ENCODE assay signal across 19 mouse cellular contexts in genomic region chr2:49746947-49747346, GRCm38 (mm10). TPM values are rescaled to one million over a fixed set of nuclear protein-coding genes. Genes with fewer than 3 reads are reported as not detected.
DNase-seq lines count a peak whose midpoint lies in the region; ATAC-seq and TF ChIP-seq lines count a peak whose summit lies in the region.
"Had no signal": no experiment of that assay in that cellular context is flagged by ENCODE, and none has a peak within 500 bp of the region (broad histone marks: within the 10 kb centered on the region; RNA-seq: fewer than 3 reads in every experiment).

No protein-coding gene starts in this region.

- no peak overlapping the region for H3K4me2 ChIP-seq in kidney, postnatal 0 days (ENCODE audit: low read length)
- H3K4me2 ChIP-seq in intestine, embryonic 16.5 days (ENCODE audit: low read depth, low read length): no peak overlapping the region
- H3K4me2 ChIP-seq: embryonic facial prominence, embryonic 12.5 days; neural tube, embryonic 13.5 days had no signal

- ATAC-seq in frontal cortex, adult (ENCODE audit: low TSS enrichment): peak; percentile 7
- 0 out of 2 replicates have a peak, but pooled peaks have one; percentile 35 for ATAC-seq in kidney, postnatal 0 days (replicated peaks; ENCODE audit: low FRiP score, low read depth)
- no peak for ATAC-seq in CD4-positive, CD25-positive, alpha-beta regulatory T cell, adult 4 months
- ATAC-seq in intestine, embryonic 16.5 days: no peak
- ATAC-seq: inflammation-experienced regulatory T-cells, adult 6 months; liver, postnatal 0 days had no signal

- H3K9me3 ChIP-seq in kidney, postnatal 0 days (replicated peaks; ENCODE audit: low read length): no peaks in the 10 kb centered on the region
- H3K9me3 ChIP-seq in intestine, embryonic 16.5 days (ENCODE audit: control insufficient read depth, low read length): no peaks in the 10 kb centered on the region
- H3K9me3 ChIP-seq: embryonic facial prominence, embryonic 12.5 days; neural tube, embryonic 13.5 days had no signal

- H3K4me3 ChIP-seq in kidney, postnatal 0 days (replicated peaks; ENCODE audit: low read depth, low read length): no peak overlapping the region
- H3K4me3 ChIP-seq in intestine, embryonic 16.5 days (ENCODE audit: low read length): no peak overlapping the region
- H3K4me3 ChIP-seq: embryonic facial prominence, embryonic 12.5 days; neural tube, embryonic 13.5 days had no signal

- peaks cover 20% of the 10 kb centered on the region; the same call in 1 of the 2 replicates for H3K4me1 ChIP-seq in kidney, postnatal 0 days (replicated peaks; ENCODE audit: insufficient read depth, low read length)
- H3K4me1 ChIP-seq in intestine, embryonic 16.5 days (ENCODE audit: control insufficient read depth, insufficient read depth, low read length): peaks cover 6% of the 10 kb centered on the region

- TF ChIP-seq CTCF in kidney, postnatal 0 days (IDR thresholded peaks at IDR 0.05; ENCODE audit: low read depth): no peak

- no peak overlapping the region for H3K9ac ChIP-seq in kidney, postnatal 0 days (ENCODE audit: low read depth, low read length)
- no peak overlapping the region for H3K9ac ChIP-seq in intestine, embryonic 16.5 days (ENCODE audit: low read depth, low read length)
- H3K9ac ChIP-seq: embryonic facial prominence, embryonic 12.5 days; liver, postnatal 0 days; neural tube, embryonic 13.5 days had no signal

- no peaks in the 10 kb centered on the region for H3K27me3 ChIP-seq in kidney, postnatal 0 days (ENCODE audit: insufficient read depth, low read length)
- H3K27me3 ChIP-seq in intestine, embryonic 16.5 days (replicated peaks; ENCODE audit: control insufficient read depth, insufficient read depth, low read length): no peaks in the 10 kb centered on the region
- H3K27me3 ChIP-seq: embryonic facial prominence, embryonic 12.5 days; neural tube, embryonic 13.5 days had no signal

- 27% methylated on average over 7 of the region's 7 CpGs for WGBS in kidney, postnatal 0 days
- 71% methylated on average over 7 of the region's 7 CpGs for WGBS in intestine, embryonic 16.5 days

- DNase-seq in frontal cortex, postnatal 10 days (ENCODE audit: low spot score in 2 of 2): no peak
- DNase-seq in kidney, postnatal 0 days (ENCODE audit: low spot score): peak; percentile 27
- DNase-seq in kidney, adult 9 months: no peak
- peak; percentile 83 for DNase-seq in adrenal gland, adult 2 months
- peak; percentile 69 to 70 for DNase-seq in adrenal gland, postnatal 36 days
- DNase-seq: B cell, adult 2 months; cerebellum, adult 11-12 months; gastrocnemius, postnatal 25 days; kidney, postnatal 10 days; liver; liver, postnatal 0 days; thymus, postnatal 14 days had no signal

- no peaks in the 10 kb centered on the region for H3K36me3 ChIP-seq in kidney, postnatal 0 days (ENCODE audit: insufficient read depth, low read length)
- no peaks in the 10 kb centered on the region for H3K36me3 ChIP-seq in intestine, embryonic 16.5 days (ENCODE audit: control insufficient read depth, insufficient read depth, low read length)

- H3K27ac ChIP-seq in kidney, postnatal 0 days: no peak overlapping the region
- no peak overlapping the region for H3K27ac ChIP-seq in intestine, embryonic 16.5 days (ENCODE audit: low read length)
- H3K27ac ChIP-seq: embryonic facial prominence, embryonic 12.5 days; neural tube, embryonic 13.5 days had no signal

RNA-seq across cellular contexts. Expression of gene Lypd6b, which starts 40.5 kb away (rescaled TPM):
- polyA plus RNA-seq in kidney, postnatal 0 days (2015; fragmentation: Nextera tagmentation; extraction: Ambion mirVana): 8.2 and 8.9 TPM in 2 replicates
- total RNA-seq in adrenal gland, adult 2 months (2021): 1 to 10 TPM in 1 of 2 experiments, not detected in 1; 1.1 TPM
- 0.06 TPM in 1 of 2 replicates, not detected in the other for polyA plus RNA-seq in adrenal gland, adult 2 months (2012; rRNA removed)
- under 1 TPM in 1 of 2 experiments, not detected in 1; 0.86 TPM for total RNA-seq in adrenal gland, postnatal 36 days (2021)
- under 1 TPM; 0.19 to 0.79 TPM for polyA plus RNA-seq in CD4-positive, CD25-positive, alpha-beta regulatory T cell, adult 4 months (2017; shearing (Covaris generic))
- 2.0 and 2.6 TPM in 2 replicates for polyA plus RNA-seq in intestine, embryonic 16.5 days (2015; fragmentation: Nextera tagmentation; extraction: Ambion mirVana)
- total RNA-seq: gastrocnemius, postnatal 25 days; monocyte, adult 5-6 weeks had no signal
- polyA plus RNA-seq: liver, postnatal 0 days had no signal

Comparison
In these comparisons a context has a peak if more than half of its experiments do, and no peak if none do; other contexts are left out.
1. DNase-seq: peak in kidney, postnatal 0 days (single experiment), adrenal gland, adult 2 months (single experiment) and adrenal gland, postnatal 36 days (2 of 2); none in frontal cortex, postnatal 10 days (0 of 2) and kidney, adult 9 months (single experiment).
2. ATAC-seq: peak in frontal cortex, adult (single experiment) and kidney, postnatal 0 days (single experiment); none in CD4-positive, CD25-positive, alpha-beta regulatory T cell, adult 4 months (single experiment) and intestine, embryonic 16.5 days (single experiment).